Mouse (Mus musculus) embryonic fibroblast, embryonic 13.5 days (primary cell): Measurements from ENCODE around the gene Tnpo3.

Source experiments
- CTCF ChIP-seq: IDR thresholded peaks from 2 replicates; pipeline ENCODE4 v1.5.1; 2011; ENCODE audit warnings: mild to moderate bottlenecking, control low read depth, low read length, moderate library complexity, borderline replicate concordance; ENCODE audit not compliant: insufficient read depth
- POLR2A ChIP-seq: IDR thresholded peaks from 2 replicates; pipeline ENCODE4 v1.6.1; 2011; ENCODE audit warnings: low read depth, mild to moderate bottlenecking, control low read depth, low read length, moderate library complexity

DNA sequence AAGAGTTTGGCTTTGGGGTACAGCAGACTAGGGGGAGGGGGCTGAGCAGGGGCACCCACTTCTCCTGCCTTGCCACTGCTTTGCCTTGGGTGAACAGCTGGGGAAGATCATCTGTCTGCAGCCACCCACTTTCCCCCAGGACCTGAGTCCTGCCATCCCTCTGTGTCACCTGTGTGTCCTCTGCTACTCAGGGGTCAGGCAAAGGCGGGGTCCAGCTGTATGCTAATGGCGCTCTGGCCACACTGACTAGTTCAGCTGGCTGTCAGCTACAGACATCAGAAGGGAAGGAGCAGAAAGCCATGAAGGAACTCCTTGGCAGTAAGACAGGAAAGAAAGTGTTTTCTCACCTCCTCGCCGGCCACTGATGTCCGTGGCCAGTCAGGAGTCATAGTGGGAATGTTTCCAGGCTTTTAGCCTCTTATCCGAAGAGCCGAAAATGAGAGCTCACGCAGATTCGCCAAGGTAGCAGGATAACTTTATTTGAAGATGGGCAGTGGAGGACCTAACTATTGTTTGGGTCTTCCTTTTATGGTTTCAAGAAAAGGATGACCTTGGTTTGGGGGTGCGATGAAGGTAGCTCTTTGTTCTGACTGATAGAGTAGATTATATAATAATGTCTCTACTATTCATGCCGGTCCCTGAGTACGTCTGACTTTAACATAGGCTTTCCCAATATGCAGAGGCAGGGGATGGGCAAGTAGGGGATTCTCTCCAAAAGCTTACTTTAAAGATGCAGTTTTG, 23.0 kb upstream of the Tnpo3 start:
- no peak for TF ChIP-seq POLR2A
- TF ChIP-seq CTCF: no peak
